Mouse (Mus musculus) embryonic facial prominence, embryonic 12.5 days (tissue): ENCODE results near the gene Clmp. TPM values are rescaled to one million over a fixed set of nuclear protein-coding genes. Genes with fewer than 3 reads are reported as not detected.

Experiments
- ATAC-seq: fragments of 200-750 bp; cut with Nextera tagmentation; 2 replicates; pipeline ENCODE4 v1.8.0; 2017; ENCODE audit not compliant: insufficient number of reproducible peaks, insufficient read depth, low FRiP score, low TSS enrichment
- H3K27ac ChIP-seq: fragments of 300-500 bp; sonication (generic); 2 replicates; pipeline ENCODE4 v1.5.1; 2016; ENCODE audit warnings: mild to moderate bottlenecking
- H3K27me3 ChIP-seq: fragments of 300-500 bp; sonication (generic); 2 replicates; pipeline ENCODE4 v1.6.1; 2016; ENCODE audit warnings: mild to moderate bottlenecking, moderate library complexity
- H3K36me3 ChIP-seq: fragments of 300-500 bp; sonication (generic); 2 replicates; pipeline ENCODE4 v1.6.1; 2016; ENCODE audit warnings: mild to moderate bottlenecking
- H3K4me1 ChIP-seq: fragments of 300-500 bp; sonication (generic); 2 replicates; pipeline ENCODE4 v1.6.1; 2016
- H3K4me2 ChIP-seq: fragments of 300-500 bp; sonication (generic); replicated peaks from 2 replicates; pipeline ENCODE4 v1.6.1; 2016; ENCODE audit warnings: mild to moderate bottlenecking, moderate library complexity
- H3K4me3 ChIP-seq: fragments of 300-500 bp; sonication (generic); 2 replicates; pipeline ENCODE4 v1.5.1; 2016; ENCODE audit warnings: mild to moderate bottlenecking
- H3K9ac ChIP-seq: fragments of 300-500 bp; sonication (generic); 2 replicates; pipeline ENCODE4 v1.6.1; 2016; ENCODE audit warnings: mild to moderate bottlenecking, moderate library complexity
- H3K9me3 ChIP-seq: fragments of 300-500 bp; sonication (generic); 2 replicates; pipeline ENCODE4 v1.6.1; 2016; ENCODE audit warnings: mild to moderate bottlenecking, moderate library complexity
- WGBS: fragments of 180-500 bp; shearing (Covaris S2); methylation state at CpG from one replicate; pipeline ENCODE4 v1.1.7; 2016; 5-methylcytosine and 5-hydroxymethylcytosine counted together
- polyA plus RNA-seq: library from polyadenylated mRNA; unstranded; fragments of >200 nt; fragmentation: Nextera tagmentation; extraction: Ambion mirVana; gene quantifications from 2 replicates; pipeline ENCODE4 v1.2.1, GENCODE M21; 2016

Gene Clmp
- polyA plus RNA-seq, 1 experiment from 2014 or later, result 75.9 TPM

- no peaks in the 10 kb centered on the region for H3K27me3 ChIP-seq
- no peaks in the 10 kb centered on the region for H3K36me3 ChIP-seq
- H3K4me3 ChIP-seq, result no peak overlapping the region
- peaks cover 15% of the 10 kb centered on the region; the same call in 1 of the 2 replicates for H3K4me1 ChIP-seq
- no peak overlapping the region for H3K9ac ChIP-seq
- no peak; the same call in 1 of the 2 replicates for ATAC-seq
- peak overlapping the region; percentile 97 for H3K27ac ChIP-seq
- H3K9me3 ChIP-seq, result no peaks in the 10 kb centered on the region
- no peak overlapping the region for H3K4me2 ChIP-seq
- WGBS, result 14% methylated on average over 2 of the region's 2 CpGs
Measured at GRCm38 (mm10) chr9:40732302-40732701, 46.5 kb downstream of the Clmp start.

- 83% methylated on average over 6 of the region's 6 CpGs for WGBS
- ATAC-seq, result no peak
Measured at GRCm38 (mm10) chr9:40737117-40737516, 51.4 kb downstream of the Clmp start.

DNA sequence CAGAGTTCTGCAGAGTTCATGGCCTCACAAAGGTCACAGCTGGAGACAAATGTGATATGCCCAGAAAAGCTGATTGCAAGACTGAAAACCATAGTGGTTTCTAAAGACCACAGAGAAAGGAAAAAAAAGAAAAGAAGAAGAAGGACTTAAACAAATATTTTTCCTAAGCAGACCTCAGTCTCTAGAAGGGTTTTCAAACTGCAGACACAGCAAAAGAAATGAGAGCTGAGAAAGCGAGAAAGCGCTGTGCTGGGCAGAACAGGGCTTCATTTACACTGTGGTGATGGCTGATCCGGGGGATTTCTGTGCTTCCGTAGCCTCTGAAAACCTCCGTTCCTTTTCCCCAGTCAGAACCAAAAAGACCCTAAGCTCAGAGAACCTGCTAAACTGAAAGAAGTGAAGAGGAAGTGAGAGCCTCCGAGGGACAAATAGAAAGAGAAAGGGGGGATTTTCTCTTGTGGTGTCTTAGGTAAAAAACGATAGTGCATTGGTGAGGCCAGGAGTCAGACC is 57.8 kb downstream of the Clmp start:
- H3K4me1 ChIP-seq, result peaks cover 25% of the 10 kb centered on the region
- H3K9ac ChIP-seq, result no peak overlapping the region
- no peak overlapping the region for H3K4me2 ChIP-seq
- WGBS, result 39% methylated on average over 7 of the region's 7 CpGs
- no peaks in the 10 kb centered on the region for H3K9me3 ChIP-seq
- peak overlapping the region; percentile 80 for H3K27ac ChIP-seq
- no peak for ATAC-seq
- no peaks in the 10 kb centered on the region for H3K36me3 ChIP-seq
- H3K4me3 ChIP-seq, result no peak overlapping the region
- H3K27me3 ChIP-seq, result no peaks in the 10 kb centered on the region

More at GRCm38 (mm10) chr9:40737117-40737516, 51.4 kb downstream of the Clmp start:
- no peak overlapping the region for H3K4me2 ChIP-seq
- peaks cover 9% of the 10 kb centered on the region; the same call in 1 of the 2 replicates for H3K4me1 ChIP-seq
- no peak overlapping the region for H3K4me3 ChIP-seq
- H3K36me3 ChIP-seq, result no peaks in the 10 kb centered on the region
- no peak overlapping the region for H3K27ac ChIP-seq
- no peaks in the 10 kb centered on the region for H3K9me3 ChIP-seq
- no peaks in the 10 kb centered on the region for H3K27me3 ChIP-seq
- H3K9ac ChIP-seq, result no peak overlapping the region

- H3K4me2 ChIP-seq, result no peak overlapping the region
- 41% methylated on average over 3 of the region's 3 CpGs for WGBS
- H3K9me3 ChIP-seq, result no peaks in the 10 kb centered on the region
- no peaks in the 10 kb centered on the region for H3K36me3 ChIP-seq
- no peak overlapping the region for H3K4me3 ChIP-seq
- no peaks in the 10 kb centered on the region for H3K27me3 ChIP-seq
- no peak overlapping the region for H3K27ac ChIP-seq
- H3K9ac ChIP-seq, result no peak overlapping the region
- ATAC-seq, result no peak
- H3K4me1 ChIP-seq, result peaks cover 25% of the 10 kb centered on the region
Measured at GRCm38 (mm10) chr9:40744233-40744632, 58.5 kb downstream of the Clmp start.

DNA sequence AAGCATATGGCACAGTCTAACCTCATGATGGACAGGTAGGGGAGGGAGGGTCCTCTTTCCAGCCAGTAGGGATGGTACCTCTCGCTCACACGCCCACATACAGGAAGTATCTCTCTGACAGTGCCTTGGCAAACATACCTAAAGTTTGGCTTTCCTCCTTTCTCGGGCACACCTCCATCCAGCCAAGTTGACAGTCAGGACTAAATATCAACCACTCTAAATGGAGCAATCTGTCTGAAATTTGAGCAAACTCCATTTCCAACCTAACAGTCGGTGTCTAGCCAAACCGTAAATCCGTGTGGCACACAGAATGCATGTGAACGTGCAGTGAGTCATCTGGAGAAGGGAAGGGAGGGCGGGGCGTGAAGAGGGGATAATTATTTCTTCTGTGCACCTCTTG is 61.0 kb downstream of the Clmp start:
- no peaks in the 10 kb centered on the region for H3K9me3 ChIP-seq
- H3K4me2 ChIP-seq, result no peak overlapping the region
- H3K36me3 ChIP-seq, result no peaks in the 10 kb centered on the region
- 67% methylated on average over 9 of the region's 9 CpGs for WGBS
- H3K9ac ChIP-seq, result no peak overlapping the region
- no peak for ATAC-seq
- H3K27ac ChIP-seq, result no peak overlapping the region
- peaks cover 33% of the 10 kb centered on the region for H3K4me1 ChIP-seq
- no peaks in the 10 kb centered on the region for H3K27me3 ChIP-seq
- no peak overlapping the region for H3K4me3 ChIP-seq

GRCm38 (mm10) chr9:40747249-40747648 is 61.5 kb downstream of the Clmp start:
- Histone ChIP-seq H3K4me3 (no peak overlapping the region), H3K27ac (no peak overlapping the region), H3K9ac (no peak overlapping the region), H3K36me3 (no peaks in the 10 kb centered on the region), H3K9me3 (no peaks in the 10 kb centered on the region), H3K4me2 (no peak overlapping the region), H3K27me3 (no peaks in the 10 kb centered on the region), H3K4me1 (peaks cover 31% of the 10 kb centered on the region)
- no peak for ATAC-seq
- WGBS, result 81% methylated on average over 9 of the region's 9 CpGs

DNA sequence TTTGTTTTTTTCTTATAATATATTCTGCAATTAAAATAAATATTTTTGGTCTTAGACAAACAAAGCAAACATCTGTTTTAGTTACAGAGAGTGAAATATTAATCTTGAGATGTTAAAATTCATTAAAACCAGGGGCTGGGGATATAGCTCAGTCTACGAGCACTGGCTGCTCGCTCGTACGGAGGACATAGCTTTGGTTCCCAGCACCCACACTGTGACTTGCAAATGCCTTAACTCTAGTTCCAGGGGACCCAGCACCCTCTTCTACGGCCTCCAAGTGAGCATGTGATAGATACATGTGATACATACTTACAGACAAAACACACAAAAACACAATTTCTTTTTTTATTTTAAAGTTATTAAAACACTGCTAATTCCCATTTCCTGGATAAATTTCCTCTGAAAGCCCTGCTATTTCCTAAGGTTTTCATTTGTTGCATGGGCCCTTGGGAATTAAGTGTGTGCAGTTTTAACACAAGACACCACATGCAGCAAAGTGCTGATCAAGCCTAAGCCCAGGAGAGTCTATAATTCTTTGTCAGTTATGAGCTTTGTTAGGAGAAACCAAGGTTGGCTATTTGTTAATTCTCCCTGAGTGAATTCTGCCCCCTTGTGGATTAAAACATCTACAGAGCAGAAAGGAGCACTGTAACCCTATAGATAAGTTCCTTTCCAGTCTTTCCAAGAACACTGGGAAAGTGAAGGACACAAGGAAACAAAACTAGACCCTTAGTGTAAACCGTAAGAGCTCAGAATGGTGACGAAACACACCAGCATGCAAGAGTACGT is 64.3 kb downstream of the Clmp start:
- WGBS, result 77% methylated on average over 8 of the region's 8 CpGs
- no peak for ATAC-seq
- no peak overlapping the region for H3K27ac ChIP-seq

DNA sequence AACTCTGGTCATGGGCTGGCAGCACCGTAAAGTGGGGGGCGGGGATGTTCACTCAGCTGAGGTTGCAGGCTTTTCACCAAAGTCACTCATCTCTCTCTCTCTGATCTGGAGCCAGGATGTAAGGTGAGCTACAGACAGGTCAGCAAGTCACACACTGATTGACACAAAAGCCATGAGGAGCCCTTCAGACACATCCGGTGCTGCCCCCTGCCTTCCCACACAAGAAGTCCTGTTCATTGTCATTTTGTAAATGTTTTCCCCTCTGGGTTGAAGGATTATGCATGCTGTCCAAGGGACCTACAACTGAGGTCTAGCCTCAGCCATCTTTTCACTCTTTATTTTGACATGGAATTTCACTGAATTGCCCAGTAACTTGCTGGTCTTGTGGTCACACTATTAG is 66.0 kb downstream of the Clmp start:
- Histone ChIP-seq H3K27ac (no peak overlapping the region), H3K4me1 (peaks cover 13% of the 10 kb centered on the region), H3K9me3 (no peaks in the 10 kb centered on the region), H3K4me3 (no peak overlapping the region), H3K36me3 (no peaks in the 10 kb centered on the region), H3K9ac (no peak overlapping the region), H3K27me3 (no peaks in the 10 kb centered on the region), H3K4me2 (no peak overlapping the region)
- WGBS, result 40% methylated on average over 3 of the region's 3 CpGs
- no peak for ATAC-seq

More for the DNA sequence above, 64.3 kb downstream of the Clmp start:
- Histone ChIP-seq H3K4me3 (no peak overlapping the region), H3K9me3 (no peaks in the 10 kb centered on the region), H3K36me3 (no peaks in the 10 kb centered on the region), H3K4me2 (no peak overlapping the region), H3K27me3 (no peaks in the 10 kb centered on the region), H3K4me1 (peaks cover 9% of the 10 kb centered on the region), H3K9ac (no peak overlapping the region)

GRCm38 (mm10) chr9:40756401-40756800 is 70.6 kb downstream of the Clmp start:
- H3K4me2 ChIP-seq, result peak overlapping the region; percentile 47
- H3K9me3 ChIP-seq, result no peaks in the 10 kb centered on the region

GRCm38 (mm10) chr9:40757105-40757626 is 71.4 kb downstream of the Clmp start:
- H3K4me2 ChIP-seq, result peak overlapping the region; percentile 47
- H3K36me3 ChIP-seq, result peaks cover 14% of the 10 kb centered on the region
- peak overlapping the region; percentile 88 for H3K27ac ChIP-seq
- no peaks in the 10 kb centered on the region for H3K27me3 ChIP-seq
- no peaks in the 10 kb centered on the region for H3K9me3 ChIP-seq
- ATAC-seq, result peak; percentile 49; the same call in 1 of the 2 replicates
- 11% methylated on average over 12 of the region's 12 CpGs for WGBS
- peak overlapping the region; percentile 26; the same call in 1 of the 2 replicates for H3K4me3 ChIP-seq
- H3K9ac ChIP-seq, result no peak overlapping the region
- peaks cover 18% of the 10 kb centered on the region for H3K4me1 ChIP-seq

More at GRCm38 (mm10) chr9:40756401-40756800, 70.6 kb downstream of the Clmp start:
- 18% methylated on average over 4 of the region's 4 CpGs for WGBS
- no peak overlapping the region for H3K9ac ChIP-seq
- H3K4me3 ChIP-seq, result no peak overlapping the region
- no peak for ATAC-seq
- H3K4me1 ChIP-seq, result peaks cover 21% of the 10 kb centered on the region
- H3K27ac ChIP-seq, result peak overlapping the region; percentile 88
- no peaks in the 10 kb centered on the region for H3K27me3 ChIP-seq
- peaks cover 6% of the 10 kb centered on the region for H3K36me3 ChIP-seq

DNA sequence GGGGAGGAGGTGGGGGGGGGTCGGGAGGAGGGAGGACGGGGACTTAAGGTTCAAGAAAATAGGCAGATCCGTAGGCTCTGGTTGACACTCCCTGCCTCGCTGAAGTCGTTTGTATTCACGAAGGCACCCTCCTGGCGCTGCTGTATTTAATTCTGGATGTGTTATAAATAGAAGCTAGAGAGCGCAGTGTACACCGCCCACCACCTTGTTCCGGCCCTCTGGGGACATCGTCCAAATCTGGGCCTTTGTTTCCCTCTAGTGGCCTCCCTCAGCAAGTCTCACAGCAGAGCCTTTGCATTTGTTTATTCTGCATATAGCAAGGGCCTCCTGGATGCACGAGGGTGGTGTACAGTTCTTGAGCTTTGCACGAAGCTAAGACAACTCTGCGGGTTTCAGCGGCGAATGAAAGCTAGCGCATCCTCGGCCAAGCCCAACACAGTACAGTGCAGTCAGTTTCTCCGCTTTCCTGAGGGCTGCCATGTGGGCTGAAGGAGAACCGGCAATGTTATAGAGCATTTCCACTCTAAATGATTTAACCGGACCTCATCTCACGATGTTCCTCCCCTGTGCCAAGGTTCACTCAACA is 72.0 kb downstream of the Clmp start:
- Histone ChIP-seq H3K36me3 (peaks cover 14% of the 10 kb centered on the region), H3K4me3 (peak overlapping the region; percentile 26; the same call in 1 of the 2 replicates)
- ATAC-seq, result peak; percentile 71

More for the DNA sequence above, 72.0 kb downstream of the Clmp start:
- peak overlapping the region; percentile 47 for H3K4me2 ChIP-seq
- H3K27ac ChIP-seq, result peak overlapping the region; percentile 88
- H3K27me3 ChIP-seq, result no peaks in the 10 kb centered on the region
- no peaks in the 10 kb centered on the region for H3K9me3 ChIP-seq
- WGBS, result 7% methylated on average over 21 of the region's 22 CpGs
- H3K4me1 ChIP-seq, result peaks cover 18% of the 10 kb centered on the region
- no peak overlapping the region for H3K9ac ChIP-seq
